Mouse (Mus musculus): ENCODE data around the gene Pnrc2. TPM values are rescaled to one million over a fixed set of nuclear protein-coding genes. Genes with fewer than 3 reads are reported as not detected.

Gene Pnrc2
- polyA plus RNA-seq, 1 experiment from 2014 or later = 133 TPM

GRCm38 (mm10) chr4:135912835-135913234 is 39.2 kb upstream of the Pnrc2 start:
- WGBS = 30% methylated on average over 3 of the region's 3 CpGs
- peak overlapping the region; percentile 43 for H3K4me2 ChIP-seq
- peak overlapping the region; percentile 70 for H3K27ac ChIP-seq (ENCODE audit: low read depth, low read length)
- peak overlapping the region; percentile 26; the same call in 1 of the 2 replicates for H3K4me3 ChIP-seq (ENCODE audit: low read depth, low read length)
- no peak for DNase-seq (ENCODE audit: low spot score)
- peak overlapping the region; percentile 34; the same call in 1 of the 2 replicates for H3K9ac ChIP-seq (ENCODE audit: low read depth, low read length)
- no peaks in the 10 kb centered on the region for H3K36me3 ChIP-seq (ENCODE audit: control insufficient read depth, insufficient read depth, low read length)
- no peaks in the 10 kb centered on the region for H3K9me3 ChIP-seq (ENCODE audit: control insufficient read depth, low read length)
- H3K4me1 ChIP-seq (replicated peaks; ENCODE audit: control insufficient read depth, insufficient read depth, low read length) = peaks cover 34% of the 10 kb centered on the region
- H3K27me3 ChIP-seq (replicated peaks; ENCODE audit: control insufficient read depth, insufficient read depth, low read length) = no peaks in the 10 kb centered on the region
- ATAC-seq (replicated peaks; ENCODE audit: low FRiP score) = peak; percentile 38; the same call in 1 of the 2 replicates

- Histone ChIP-seq H3K9me3 (ENCODE audit: control insufficient read depth, low read length) (no peaks in the 10 kb centered on the region), H3K9ac (ENCODE audit: low read depth, low read length) (no peak overlapping the region), H3K36me3 (ENCODE audit: control insufficient read depth, insufficient read depth, low read length) (no peaks in the 10 kb centered on the region), H3K4me1 (replicated peaks; ENCODE audit: control insufficient read depth, insufficient read depth, low read length) (peaks cover 34% of the 10 kb centered on the region), H3K4me2 (peak overlapping the region; percentile 43), H3K27me3 (replicated peaks; ENCODE audit: control insufficient read depth, insufficient read depth, low read length) (no peaks in the 10 kb centered on the region), H3K27ac (ENCODE audit: low read depth, low read length) (peak overlapping the region; percentile 70), H3K4me3 (ENCODE audit: low read depth, low read length) (peak overlapping the region; percentile 26; the same call in 1 of the 2 replicates)
- DNase-seq (ENCODE audit: low spot score) = no peak
- 41% methylated on average over 3 of the region's 3 CpGs for WGBS
- peak; percentile 39; the same call in 1 of the 2 replicates for ATAC-seq (replicated peaks; ENCODE audit: low FRiP score)
These were observed 38.5 kb upstream of the Pnrc2 start for GRCm38 (mm10) chr4:135912164-135912563.

- H3K36me3 ChIP-seq (ENCODE audit: control insufficient read depth, insufficient read depth, low read length) = no peaks in the 10 kb centered on the region
- ATAC-seq (replicated peaks; ENCODE audit: low FRiP score) = peak; percentile 53
- no peak overlapping the region for H3K9ac ChIP-seq (ENCODE audit: low read depth, low read length)
- 48% methylated on average over 7 of the region's 7 CpGs for WGBS
- peak overlapping the region; percentile 26; the same call in 1 of the 2 replicates for H3K4me3 ChIP-seq (ENCODE audit: low read depth, low read length)
- H3K4me2 ChIP-seq = peak overlapping the region; percentile 16; the same call in 1 of the 2 replicates
- DNase-seq (ENCODE audit: low spot score) = no peak
- peaks cover 39% of the 10 kb centered on the region for H3K4me1 ChIP-seq (replicated peaks; ENCODE audit: control insufficient read depth, insufficient read depth, low read length)
- peak overlapping the region; percentile 70 for H3K27ac ChIP-seq (ENCODE audit: low read depth, low read length)
- no peaks in the 10 kb centered on the region for H3K9me3 ChIP-seq (ENCODE audit: control insufficient read depth, low read length)
- H3K27me3 ChIP-seq (replicated peaks; ENCODE audit: control insufficient read depth, insufficient read depth, low read length) = no peaks in the 10 kb centered on the region
These were observed 37.9 kb upstream of the Pnrc2 start for GRCm38 (mm10) chr4:135911531-135911930.

GRCm38 (mm10) chr4:135909326-135910066 is 35.8 kb upstream of the Pnrc2 start:
- no peaks in the 10 kb centered on the region for H3K27me3 ChIP-seq (replicated peaks; ENCODE audit: control insufficient read depth, insufficient read depth, low read length)
- 0 out of 2 replicates have a peak overlapping the region, but pooled peaks have one; percentile 8 for H3K27ac ChIP-seq (ENCODE audit: low read depth, low read length)
- no peaks in the 10 kb centered on the region for H3K36me3 ChIP-seq (ENCODE audit: control insufficient read depth, insufficient read depth, low read length)
- no peak overlapping the region for H3K4me2 ChIP-seq
- no peaks in the 10 kb centered on the region for H3K9me3 ChIP-seq (ENCODE audit: control insufficient read depth, low read length)
- ATAC-seq (replicated peaks; ENCODE audit: low FRiP score) (no peak), DNase-seq (ENCODE audit: low spot score) (no peak)
- H3K4me3 ChIP-seq (ENCODE audit: low read depth, low read length) = no peak overlapping the region
- no peak overlapping the region for H3K9ac ChIP-seq (ENCODE audit: low read depth, low read length)
- peaks cover 41% of the 10 kb centered on the region for H3K4me1 ChIP-seq (replicated peaks; ENCODE audit: control insufficient read depth, insufficient read depth, low read length)
- 46% methylated on average over 13 of the region's 13 CpGs for WGBS

- peaks cover 20% of the 10 kb centered on the region for H3K4me1 ChIP-seq (replicated peaks; ENCODE audit: control insufficient read depth, insufficient read depth, low read length)
- 39% methylated on average over 3 of the region's 3 CpGs for WGBS
- no peaks in the 10 kb centered on the region for H3K36me3 ChIP-seq (ENCODE audit: control insufficient read depth, insufficient read depth, low read length)
- H3K27ac ChIP-seq (ENCODE audit: low read depth, low read length) = peak overlapping the region; percentile 56; the same call in 1 of the 2 replicates
- no peak for DNase-seq (ENCODE audit: low spot score)
- H3K4me3 ChIP-seq (ENCODE audit: low read depth, low read length) = no peak overlapping the region
- H3K9me3 ChIP-seq (ENCODE audit: control insufficient read depth, low read length) = no peaks in the 10 kb centered on the region
- ATAC-seq (replicated peaks; ENCODE audit: low FRiP score) = peak; percentile 65
- no peaks in the 10 kb centered on the region for H3K27me3 ChIP-seq (replicated peaks; ENCODE audit: control insufficient read depth, insufficient read depth, low read length)
- peak overlapping the region; percentile 30 for H3K4me2 ChIP-seq
- H3K9ac ChIP-seq (ENCODE audit: low read depth, low read length) = no peak overlapping the region
These were observed 33.0 kb upstream of the Pnrc2 start for GRCm38 (mm10) chr4:135906633-135907032.

- ATAC-seq (replicated peaks; ENCODE audit: low FRiP score) = no peak
- Histone ChIP-seq H3K9ac (ENCODE audit: low read depth, low read length) (no peak overlapping the region), H3K27me3 (replicated peaks; ENCODE audit: control insufficient read depth, insufficient read depth, low read length) (no peaks in the 10 kb centered on the region), H3K36me3 (ENCODE audit: control insufficient read depth, insufficient read depth, low read length) (no peaks in the 10 kb centered on the region), H3K27ac (ENCODE audit: low read depth, low read length) (no peak overlapping the region), H3K4me1 (replicated peaks; ENCODE audit: control insufficient read depth, insufficient read depth, low read length) (peaks cover 14% of the 10 kb centered on the region), H3K4me3 (ENCODE audit: low read depth, low read length) (no peak overlapping the region), H3K4me2 (no peak overlapping the region), H3K9me3 (ENCODE audit: control insufficient read depth, low read length) (no peaks in the 10 kb centered on the region)
- DNase-seq (ENCODE audit: low spot score) = no peak
- 72% methylated on average over 1 of the region's 1 CpGs for WGBS
These were observed 31.2 kb upstream of the Pnrc2 start for GRCm38 (mm10) chr4:135904810-135905209.

- H3K27ac ChIP-seq (ENCODE audit: low read depth, low read length) = no peak overlapping the region
- WGBS = 88% methylated on average over 4 of the region's 4 CpGs
- H3K4me3 ChIP-seq (ENCODE audit: low read depth, low read length) = no peak overlapping the region
- H3K36me3 ChIP-seq (ENCODE audit: control insufficient read depth, insufficient read depth, low read length) = no peaks in the 10 kb centered on the region
- ATAC-seq (replicated peaks; ENCODE audit: low FRiP score) (no peak), DNase-seq (ENCODE audit: low spot score) (no peak)
- H3K9ac ChIP-seq (ENCODE audit: low read depth, low read length) = no peak overlapping the region
- H3K4me1 ChIP-seq (replicated peaks; ENCODE audit: control insufficient read depth, insufficient read depth, low read length) = peaks cover 21% of the 10 kb centered on the region
- no peaks in the 10 kb centered on the region for H3K9me3 ChIP-seq (ENCODE audit: control insufficient read depth, low read length)
- H3K4me2 ChIP-seq = no peak overlapping the region
- H3K27me3 ChIP-seq (replicated peaks; ENCODE audit: control insufficient read depth, insufficient read depth, low read length) = no peaks in the 10 kb centered on the region
These were observed 29.1 kb upstream of the Pnrc2 start for GRCm38 (mm10) chr4:135902606-135903242.

- H3K4me3 ChIP-seq (ENCODE audit: low read depth, low read length) = no peak overlapping the region
- H3K27me3 ChIP-seq (replicated peaks; ENCODE audit: control insufficient read depth, insufficient read depth, low read length) = no peaks in the 10 kb centered on the region
- no peak for ATAC-seq (replicated peaks; ENCODE audit: low FRiP score)
- no peaks in the 10 kb centered on the region for H3K36me3 ChIP-seq (ENCODE audit: control insufficient read depth, insufficient read depth, low read length)
- no peak for DNase-seq (ENCODE audit: low spot score)
- no peak overlapping the region for H3K27ac ChIP-seq (ENCODE audit: low read depth, low read length)
- peaks cover 39% of the 10 kb centered on the region for H3K4me1 ChIP-seq (replicated peaks; ENCODE audit: control insufficient read depth, insufficient read depth, low read length)
- H3K9ac ChIP-seq (ENCODE audit: low read depth, low read length) = no peak overlapping the region
- 77% methylated on average over 5 of the region's 5 CpGs for WGBS
- no peaks in the 10 kb centered on the region for H3K9me3 ChIP-seq (ENCODE audit: control insufficient read depth, low read length)
- H3K4me2 ChIP-seq = no peak overlapping the region
These were observed 26.4 kb upstream of the Pnrc2 start for GRCm38 (mm10) chr4:135900008-135900407.
